Mouse (Mus musculus) retina, postnatal 1 day (tissue): ENCODE results near the gene Apoa4.

ENCODE experiments used
- DNase-seq: peaks from one replicate; pipeline ENCODE4 v3.0.0-alpha.2; 2012

Gene Apoa4

DNA sequence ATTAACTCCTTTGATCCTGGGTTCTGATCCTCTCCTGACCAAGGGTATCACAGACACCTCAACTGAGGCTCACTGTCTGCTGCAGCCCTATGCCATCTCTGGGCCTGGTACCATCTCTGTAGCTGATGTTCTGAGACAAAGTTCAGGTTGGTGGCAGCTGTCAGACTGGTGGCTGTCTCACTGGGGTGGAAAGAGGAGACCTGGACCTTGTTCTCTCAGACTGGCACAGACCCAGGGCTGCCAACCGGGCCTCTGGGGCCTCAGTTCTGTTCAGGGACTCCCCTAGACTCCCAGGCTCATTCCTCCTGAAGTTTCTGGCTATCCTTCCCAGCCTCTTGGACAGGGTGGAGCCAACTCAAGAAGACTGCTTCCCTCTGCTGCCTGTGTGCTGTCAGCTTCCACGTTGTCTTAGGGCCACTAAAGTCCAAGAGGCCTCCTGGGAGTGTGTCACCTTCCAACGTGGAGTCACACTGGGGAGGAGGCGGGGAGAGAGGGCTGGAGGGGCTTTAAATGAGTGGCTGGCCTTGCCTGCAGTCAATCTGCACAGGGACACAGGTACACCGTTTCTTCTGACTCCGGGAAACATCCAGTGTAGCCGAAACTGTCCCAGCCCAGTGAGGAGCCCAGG is at the start of gene Apoa4:
Gene Apoa4, plus strand, starts transcription at position 171 of the 628 bp plus-strand sequence.
- DNase-seq = no peak

DNA sequence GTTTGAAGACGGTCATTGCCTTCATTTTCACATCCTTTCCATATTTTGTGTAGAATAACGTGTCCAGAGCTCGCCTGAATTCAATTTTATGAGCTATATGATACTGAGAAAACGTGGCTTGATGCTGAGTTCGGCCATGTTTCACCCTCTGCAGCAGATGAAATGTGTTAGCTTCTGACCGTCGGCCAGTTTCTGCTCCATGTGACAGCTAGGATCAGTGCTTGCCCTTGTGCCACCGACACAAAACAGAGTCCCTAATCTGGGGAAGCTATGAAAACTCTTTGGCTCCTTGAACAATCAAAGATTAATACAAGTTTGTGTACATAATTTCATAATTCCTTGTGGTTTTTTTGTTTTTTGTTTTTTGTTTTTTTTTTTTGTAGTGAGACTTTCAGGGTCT is 49.3 kb upstream of the Apoa4 start:
- DNase-seq = no peak

DNA sequence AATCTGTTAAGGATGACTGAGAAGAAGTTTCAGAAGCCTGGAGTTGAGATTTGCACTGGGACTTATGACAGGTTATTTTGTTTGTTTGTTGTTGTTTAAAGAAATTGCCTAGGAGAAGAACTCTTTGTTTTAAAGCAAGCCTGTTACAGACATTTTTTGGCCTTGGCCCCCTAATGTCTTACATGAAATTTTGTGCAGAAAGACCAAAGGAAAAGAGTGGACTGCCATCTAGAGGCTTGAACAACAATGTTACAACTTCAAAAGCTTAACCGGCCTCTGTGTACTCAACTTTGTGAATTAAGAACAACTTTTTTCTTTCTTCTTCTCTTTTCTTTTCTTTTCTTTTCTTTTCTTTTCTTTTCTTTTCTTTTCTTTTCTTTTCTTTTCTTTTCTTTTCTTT is 48.9 kb upstream of the Apoa4 start:
- DNase-seq = peak; percentile 74

DNA sequence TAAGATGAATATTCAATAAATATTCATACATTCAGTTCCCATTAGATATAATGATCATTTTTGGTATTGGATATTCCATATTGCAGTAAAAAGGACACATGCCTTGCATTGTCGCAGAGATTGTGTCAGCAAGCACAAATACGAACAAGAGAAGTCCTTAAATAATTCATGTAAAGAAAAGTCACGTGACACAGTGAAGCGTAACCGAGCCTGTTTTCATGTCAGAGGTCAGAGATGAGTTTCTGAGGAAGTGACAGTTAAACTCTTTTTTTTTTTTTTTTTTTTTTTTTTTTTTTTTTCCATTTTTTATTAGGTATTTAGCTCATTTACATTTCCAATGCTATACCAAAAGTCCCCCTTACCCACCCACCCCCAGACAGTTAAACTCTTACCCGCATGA is 47.9 kb upstream of the Apoa4 start:
- DNase-seq = no peak

DNA sequence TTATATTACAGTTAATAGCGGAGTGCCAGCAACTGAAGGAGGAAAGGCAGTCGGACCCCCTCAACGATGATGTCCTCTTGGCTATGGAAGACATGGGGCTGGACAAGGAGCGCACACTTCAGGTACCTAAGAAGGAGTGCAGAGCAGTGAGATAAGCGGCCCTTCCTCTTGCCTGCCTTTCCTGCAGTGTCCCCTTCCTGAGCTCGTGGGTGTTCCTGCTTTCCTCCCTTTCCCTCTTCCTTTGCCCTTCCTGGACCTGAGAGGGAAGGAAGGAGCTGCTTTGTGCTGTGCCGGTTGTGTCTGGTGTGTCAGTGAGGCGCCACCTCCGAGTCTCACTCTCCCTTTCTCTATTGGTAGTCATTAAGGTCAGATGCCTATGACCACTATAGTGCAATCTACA is 45.7 kb upstream of the Apoa4 start:
- no peak for DNase-seq

DNA sequence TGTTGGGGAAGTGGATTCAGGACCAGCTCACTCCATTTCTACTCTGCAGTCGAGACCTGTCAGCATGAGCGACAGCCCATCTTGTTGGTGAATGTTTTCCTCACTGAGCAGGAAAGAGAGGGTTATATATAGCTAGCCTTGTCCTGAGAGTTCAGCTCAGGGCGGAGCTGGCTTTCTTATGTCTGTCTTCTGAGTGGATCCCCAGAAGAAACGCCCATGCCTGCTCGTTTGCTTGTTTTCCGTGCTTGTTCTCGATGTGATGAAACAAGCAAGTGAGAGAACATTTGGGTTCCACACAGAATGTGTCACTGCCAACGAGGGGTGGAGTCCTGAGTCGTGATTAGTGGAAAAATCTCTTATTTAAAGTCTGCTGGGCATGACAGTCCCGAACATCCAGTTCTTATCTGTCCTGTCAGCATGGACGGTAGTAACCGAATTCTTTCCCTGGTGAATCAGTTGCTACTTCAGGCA is 43.8 kb upstream of the Apoa4 start:
- no peak for DNase-seq

DNA sequence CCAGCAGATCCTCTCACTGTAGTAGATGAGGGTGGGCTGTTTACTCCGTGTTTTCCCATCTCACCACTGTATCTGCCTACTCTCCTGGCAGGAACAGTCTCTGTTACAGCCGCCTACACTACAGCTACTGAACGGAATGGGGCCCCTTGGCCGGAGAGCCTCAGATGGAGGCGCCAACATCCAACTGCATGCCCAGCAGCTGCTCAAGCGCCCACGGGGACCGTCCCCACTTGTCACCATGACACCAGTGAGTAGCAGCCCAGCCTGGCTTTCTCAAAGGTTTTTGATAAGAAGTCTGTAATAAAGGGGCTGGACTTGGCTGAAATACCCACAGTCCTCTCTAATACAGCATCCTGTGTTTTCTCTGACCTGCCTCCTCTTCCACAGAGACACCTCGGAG is 42.0 kb upstream of the Apoa4 start:
- no peak for DNase-seq

DNA sequence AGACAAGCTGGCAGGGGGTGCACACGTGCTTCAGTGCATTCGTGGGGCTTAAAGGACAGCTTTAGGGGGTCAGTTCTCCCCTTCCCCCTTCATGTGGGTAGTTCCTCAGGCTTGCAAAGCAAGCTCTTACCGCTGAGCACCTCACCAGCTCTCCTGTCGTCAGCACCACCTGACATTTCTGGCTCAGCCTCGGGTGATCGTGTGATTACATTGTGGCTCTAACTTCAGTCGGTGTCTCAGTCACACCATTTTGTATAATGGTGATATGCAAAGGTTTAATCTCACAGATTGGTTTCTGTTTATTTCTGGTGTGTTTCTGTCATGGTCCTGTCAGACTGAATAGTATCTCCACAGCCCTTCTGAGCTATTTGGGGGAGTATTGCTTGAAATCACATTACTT is 41.6 kb upstream of the Apoa4 start:
- no peak for DNase-seq

DNA sequence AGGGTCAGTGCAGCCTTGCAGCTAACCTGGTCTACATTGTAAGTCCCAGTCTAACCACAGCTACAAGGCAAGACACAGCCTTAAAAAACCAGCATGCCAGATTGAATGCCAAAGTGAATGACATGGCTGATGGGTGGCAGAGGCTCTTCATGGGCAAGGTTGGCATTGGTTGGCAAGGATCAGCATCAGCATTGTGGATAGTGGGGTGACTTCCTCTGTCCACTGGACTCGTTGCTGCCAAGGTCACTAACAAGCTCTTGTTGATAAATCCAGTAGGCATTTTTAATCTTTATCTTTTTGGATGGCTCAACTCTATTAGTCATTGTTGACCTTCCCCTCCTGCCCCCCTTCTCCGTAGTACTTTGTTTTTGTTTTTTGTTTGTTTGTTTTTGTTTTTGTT is 40.9 kb upstream of the Apoa4 start:
- DNase-seq = no peak

DNA sequence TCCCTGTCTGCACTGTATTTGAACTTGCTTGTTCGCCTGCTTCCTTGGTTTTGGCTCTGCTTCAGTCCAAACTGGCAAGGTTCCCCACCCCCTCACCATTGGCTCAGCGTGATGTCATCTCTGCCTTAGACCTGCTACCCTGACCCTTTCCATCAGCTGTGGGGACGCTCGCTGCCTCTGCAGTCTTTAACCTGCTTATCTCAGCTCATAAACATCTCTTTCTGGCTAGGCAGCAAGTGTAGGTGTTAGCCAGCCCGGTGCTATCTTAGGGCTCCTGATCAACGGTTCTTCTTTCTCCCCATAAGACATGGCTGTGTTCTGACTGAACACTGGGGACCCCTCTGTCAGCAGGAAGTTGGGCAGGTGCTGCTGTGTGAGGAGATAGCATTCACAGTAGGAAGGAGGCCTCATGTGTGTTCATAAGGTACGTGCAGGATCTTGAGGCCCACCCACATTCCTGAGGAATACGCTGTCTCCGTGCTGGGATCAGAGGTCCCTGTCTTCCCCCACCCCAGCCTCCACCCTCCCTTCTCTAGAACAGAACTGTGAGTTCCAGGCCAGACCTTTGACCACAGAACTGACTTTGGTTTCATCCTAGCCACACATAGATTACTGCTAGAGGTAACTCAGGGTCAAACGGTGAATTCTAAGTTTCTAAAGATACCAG is 33.5 kb upstream of the Apoa4 start:
- DNase-seq = no peak

DNA sequence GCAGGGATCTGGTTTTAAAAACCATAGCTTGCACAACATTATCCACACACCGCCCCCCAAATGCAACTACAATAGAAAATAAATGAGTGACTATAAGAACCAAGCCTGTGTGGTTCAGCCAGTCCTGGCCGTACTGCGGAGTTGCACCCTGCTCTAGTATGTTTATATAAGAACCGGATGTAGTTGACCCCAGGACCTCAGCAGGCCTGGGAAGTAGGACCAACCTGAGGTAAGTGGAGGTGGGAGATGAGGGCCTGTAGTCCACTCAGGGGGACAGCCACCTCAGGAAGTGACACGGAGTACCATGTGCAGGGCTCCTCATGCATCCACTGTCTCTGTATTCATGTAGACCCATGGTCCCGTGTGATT is 33.0 kb upstream of the Apoa4 start:
- no peak for DNase-seq

DNA sequence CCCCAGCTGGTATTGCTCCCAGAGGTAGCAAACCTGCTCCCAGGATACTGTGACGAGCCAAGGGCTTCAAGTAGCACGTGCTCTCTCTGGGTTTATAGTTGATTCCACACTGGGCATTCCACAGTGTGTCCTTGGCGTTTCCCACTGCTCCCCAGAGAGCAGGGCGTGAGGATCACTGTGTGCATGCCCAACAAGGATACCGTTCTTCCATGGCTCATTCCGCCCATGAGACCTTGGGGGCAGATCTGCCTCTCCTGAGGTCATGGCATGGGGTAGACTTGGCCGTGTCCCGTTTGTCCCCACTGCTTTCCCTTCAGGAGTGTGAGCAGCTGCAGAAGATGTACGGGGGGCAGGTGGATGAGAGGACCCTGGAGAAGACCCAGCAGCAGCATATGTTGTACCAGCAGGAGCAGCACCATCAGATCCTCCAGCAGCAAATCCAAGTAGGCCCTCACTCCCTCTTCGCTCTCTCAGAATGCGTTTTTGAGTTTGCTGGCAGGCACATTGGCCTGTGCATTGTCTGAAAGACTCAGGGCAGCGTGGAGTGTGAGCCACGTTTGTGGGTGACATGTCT is 32.0 kb upstream of the Apoa4 start:
- no peak for DNase-seq

DNA sequence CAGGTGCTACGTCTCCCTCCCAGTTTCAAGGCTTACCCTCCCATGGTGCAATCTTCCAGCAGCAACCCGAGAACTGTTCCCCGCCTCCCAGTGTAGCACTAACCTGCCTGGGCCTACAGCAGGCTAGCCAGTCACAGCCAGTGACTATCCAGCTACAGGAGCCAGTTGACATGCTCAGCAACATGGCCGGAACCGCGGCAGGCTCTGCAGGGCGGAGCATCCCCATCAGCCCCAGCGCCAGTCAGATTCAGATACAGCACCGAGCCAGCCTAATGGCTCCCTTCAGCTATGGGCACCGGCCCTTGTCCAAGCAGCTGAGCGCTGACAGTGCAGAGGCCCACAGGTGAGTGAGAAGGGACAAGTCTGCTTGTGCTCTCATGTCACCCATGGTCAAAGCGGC is 30.0 kb upstream of the Apoa4 start:
- DNase-seq = no peak

DNA sequence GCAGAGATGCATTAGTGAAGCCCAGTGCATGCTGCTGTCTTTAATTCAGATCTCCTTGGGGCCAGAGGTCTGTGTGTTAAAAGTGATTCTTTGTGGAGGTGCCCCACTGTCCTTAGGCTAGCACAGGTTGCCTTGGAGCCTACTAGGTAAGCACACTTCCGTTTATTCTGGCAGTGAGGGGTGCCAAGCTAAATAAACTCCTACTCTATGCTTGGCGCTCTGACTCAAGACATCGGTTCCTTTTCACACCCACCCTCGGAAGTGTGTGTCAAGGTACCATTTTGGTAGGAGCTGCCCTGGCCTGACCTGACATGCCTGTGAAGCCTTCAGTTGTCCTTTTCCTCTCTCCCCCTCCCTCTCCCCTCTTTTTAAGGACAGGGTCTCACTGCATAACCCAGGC is 26.2 kb upstream of the Apoa4 start:
- no peak for DNase-seq

DNA sequence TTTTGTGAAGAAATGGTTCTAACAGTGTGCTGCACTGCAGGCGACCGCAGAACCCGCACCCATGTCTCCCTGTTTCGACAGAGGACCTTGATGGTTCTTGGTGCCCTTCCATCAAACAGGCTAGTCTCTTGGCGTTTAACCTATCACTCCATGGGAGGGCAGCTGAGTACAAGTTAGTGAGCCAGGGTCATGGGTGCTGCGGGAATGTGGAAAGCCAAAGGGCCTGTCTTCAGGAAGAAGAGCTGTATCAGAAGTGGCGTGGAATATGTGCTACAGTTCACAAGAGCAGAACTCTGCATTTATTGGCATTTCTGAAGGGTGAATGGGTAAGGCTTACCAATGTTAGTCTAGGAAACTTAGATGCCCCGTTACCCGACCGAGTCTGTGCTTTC is 25.6 kb upstream of the Apoa4 start:
- no peak for DNase-seq

DNA sequence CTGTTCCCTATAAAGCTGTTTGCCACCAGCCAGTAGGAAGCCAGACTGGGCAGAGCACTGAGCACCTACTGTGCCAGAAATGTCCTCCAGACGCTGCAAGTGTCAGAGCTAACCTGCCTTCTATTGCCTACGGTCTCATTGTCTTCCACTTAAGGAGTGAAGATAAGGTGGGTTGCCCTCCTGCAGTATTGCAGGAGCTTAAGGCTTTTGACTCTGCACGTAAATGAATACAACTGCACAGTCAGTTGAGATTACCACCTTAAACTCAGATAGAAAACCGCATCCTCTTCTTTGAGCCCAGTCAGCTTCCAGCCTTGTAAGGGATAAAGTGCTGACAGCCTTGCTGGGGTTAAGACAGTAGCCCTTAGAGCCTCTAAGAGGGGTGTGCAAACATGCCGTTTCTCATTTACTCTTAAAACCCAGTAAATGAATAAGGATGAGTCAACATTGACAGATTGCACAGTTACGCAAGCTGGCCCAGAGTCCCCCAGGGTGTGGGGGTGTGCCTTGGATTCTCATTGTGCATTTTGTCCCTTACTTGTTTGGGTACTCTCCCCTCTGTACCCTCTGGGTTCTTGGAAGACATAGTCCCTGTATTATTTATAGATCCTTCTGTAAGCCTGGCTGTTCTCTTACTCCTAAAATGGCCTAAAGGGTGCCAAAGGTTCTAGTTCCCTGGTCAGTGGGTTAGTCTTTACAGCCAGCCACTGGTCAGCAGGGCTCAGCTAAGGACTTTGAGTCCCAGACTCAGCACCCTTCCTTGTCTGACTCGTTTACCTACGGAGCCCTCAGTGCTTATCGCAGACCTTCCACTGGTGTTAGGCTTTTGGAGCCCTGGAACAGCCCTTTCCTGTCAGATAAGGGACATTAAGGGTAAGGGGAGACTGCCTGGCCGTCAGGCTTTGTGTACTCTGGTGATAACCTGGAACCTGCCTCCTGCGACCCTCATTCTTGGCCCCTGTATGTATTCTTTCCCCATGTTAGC is 24.9 kb upstream of the Apoa4 start:
- no peak for DNase-seq

DNA sequence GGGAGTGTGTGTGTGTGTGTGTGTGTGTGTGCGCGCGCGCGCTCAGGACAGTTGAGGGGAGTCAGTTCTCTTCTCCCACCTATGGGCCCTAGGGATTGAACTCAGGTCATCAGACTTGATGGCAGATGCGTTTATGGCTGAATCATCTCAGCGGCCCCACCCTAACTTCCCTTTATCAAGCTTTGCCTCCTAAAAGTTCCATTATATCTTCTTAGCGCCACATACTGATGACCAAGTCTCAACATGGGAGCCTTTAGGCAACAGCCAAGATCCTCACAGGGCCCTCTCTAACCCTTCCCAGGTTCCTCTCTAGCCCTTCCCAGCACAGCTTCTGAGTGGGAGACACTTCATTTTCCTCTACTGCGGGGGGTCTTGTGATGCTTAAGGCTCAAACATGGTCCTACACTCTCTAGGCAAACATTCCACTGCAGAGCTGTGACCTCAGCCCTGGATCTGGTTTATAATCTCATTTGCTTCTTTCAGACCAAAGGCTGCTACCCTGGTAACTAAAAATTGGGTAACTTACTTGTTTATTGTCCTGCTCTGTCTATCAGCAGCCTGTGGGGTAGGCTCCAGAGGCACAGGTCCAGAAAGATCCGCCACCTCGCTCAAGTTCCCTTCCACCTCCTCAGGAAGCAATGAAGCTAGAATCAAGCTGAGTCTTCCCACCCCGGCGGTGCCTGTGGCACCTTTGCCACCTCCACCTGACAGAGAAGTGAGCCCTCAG is 23.6 kb upstream of the Apoa4 start:
- DNase-seq = no peak

DNA sequence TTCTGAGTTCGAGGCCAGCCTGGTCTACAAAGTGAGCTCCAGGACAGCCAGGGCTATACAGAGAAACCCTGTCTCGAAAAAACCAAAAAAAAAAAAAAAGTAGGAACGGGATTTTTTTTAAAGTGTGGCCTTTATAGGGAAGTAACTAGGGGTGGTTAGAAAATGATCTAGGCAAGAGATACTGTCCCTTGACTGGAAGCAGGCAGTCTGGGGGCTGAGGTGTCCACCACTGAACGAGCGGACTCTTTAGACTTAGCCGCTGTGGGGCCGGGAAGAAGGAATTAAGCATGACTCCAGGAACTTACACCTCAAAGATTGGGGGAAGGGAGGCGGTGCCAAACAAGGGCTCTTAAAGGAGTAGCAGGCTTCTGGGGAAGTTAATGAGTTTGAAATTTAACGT is 22.3 kb upstream of the Apoa4 start:
- no peak for DNase-seq

DNA sequence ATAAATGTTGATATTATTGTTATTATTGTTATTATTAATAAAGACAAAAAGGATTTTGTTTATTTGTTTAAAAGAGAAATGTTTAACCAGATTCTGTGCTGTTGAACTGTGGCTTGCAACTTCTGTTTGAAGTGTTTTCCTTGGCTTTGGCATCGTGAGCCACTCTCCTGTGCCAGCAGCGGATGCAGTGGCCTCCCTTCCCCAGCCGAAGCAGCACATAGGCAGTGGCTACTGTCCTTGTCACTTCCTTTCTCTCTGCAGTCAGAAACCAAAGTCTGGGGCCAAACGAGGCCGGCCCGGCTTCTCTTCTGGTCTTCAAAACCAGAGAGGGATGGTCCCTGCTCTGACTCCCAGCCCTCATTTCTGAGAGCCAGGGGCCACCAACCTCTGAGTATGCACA is 17.4 kb upstream of the Apoa4 start:
- DNase-seq = no peak

DNA sequence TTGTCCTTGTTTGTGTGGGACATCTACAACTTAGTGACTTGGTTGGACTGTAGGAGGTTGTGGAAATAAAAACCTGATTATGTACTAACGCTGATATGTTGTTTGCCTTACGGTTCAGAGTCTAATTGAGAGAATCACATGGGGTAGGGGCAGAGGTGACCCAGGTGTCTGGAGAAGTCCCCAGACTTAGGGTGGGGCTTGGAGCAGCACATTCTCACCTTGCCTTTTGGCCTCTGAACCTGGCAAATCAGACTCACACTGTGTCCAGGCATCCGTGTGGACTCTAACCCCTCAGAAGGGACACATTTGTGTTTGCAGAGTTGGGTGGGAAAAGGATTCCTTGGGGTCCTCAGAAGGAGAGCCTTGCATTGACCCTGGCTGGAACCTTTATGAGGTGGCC is 16.4 kb upstream of the Apoa4 start:
- DNase-seq = no peak

DNA sequence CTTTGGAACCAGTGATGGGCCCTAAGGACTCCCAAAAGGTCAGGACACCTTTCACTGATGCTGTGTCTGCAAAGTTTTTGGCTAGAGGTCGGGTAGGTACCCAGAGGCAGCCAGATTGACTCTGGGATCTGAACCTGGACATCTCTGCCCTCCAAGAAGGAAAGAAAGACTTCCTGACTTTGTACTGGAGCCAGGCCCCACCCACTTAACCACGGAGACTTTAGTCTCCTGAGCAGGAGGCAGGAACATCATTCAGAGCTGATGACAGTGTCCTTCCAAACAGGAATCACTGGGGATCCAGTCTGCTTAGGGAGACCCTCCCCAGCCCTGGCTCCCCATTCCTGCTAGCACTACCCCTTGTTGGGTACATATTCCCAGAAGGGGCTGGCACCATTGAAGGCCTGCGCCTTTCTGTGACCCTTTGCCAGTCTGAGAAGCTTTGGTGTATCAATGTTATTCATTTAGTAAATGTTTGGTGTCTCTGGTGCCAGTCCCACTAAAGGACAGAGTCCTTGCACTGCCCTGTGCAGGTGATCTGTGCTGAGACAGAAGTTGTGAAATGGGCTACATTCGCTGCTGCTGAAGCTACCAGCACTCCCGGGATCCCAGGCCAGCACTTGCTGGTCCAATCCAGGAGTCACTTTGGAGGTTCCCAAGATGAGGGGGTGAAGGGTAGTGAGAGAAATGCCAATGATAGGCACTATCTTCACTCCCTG is 15.4 kb upstream of the Apoa4 start:
- no peak for DNase-seq

DNA sequence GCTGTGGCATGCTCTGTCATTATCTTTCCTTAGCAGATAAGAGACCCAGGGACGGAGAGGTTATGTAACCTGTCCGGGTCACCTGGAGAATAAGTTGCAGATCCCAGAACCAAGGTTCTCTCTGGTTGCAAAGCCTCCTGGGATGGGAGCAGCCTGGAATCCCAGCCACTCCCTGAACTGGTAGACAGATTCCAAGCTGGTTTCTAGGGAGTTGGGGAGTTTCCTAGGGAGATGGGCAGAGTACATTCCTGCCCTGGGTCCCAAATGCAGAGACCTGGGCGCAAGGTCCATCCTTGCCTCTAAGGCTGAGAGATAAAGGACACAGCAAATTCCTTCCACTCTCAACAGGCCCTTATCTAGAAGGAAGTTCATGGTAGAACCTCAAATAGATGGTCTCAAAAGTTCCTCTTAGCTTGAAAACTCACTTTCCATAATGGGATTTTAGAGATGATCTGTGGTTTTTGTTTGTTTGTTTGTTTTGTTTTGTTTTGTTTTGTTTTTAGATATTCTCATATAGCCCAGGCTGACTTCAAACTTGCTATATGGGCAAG is 13.4 kb upstream of the Apoa4 start:
- DNase-seq = no peak
